Mouse (Mus musculus): ENCODE measurements at regions not wholly inside any gene's neighbourhood (a gene's known extent, or its start where the extent isn't known, plus 50 kb on each side); places are given as distances from the start of the nearest gene placed in this dataset.

- Histone ChIP-seq H3K9me3 (replicated peaks) (no peaks in the 10 kb centered on the region), H3K4me1 (ENCODE audit: insufficient read depth, low read depth, low read length) (peaks cover under 1% of the 10 kb centered on the region; the same call in 1 of the 2 replicates), H3K36me3 (replicated peaks) (no peaks in the 10 kb centered on the region), H3K27me3 (ENCODE audit: insufficient read depth, low read length) (no peaks in the 10 kb centered on the region), H3K4me3 (ENCODE audit: low read depth, low read length) (no peak overlapping the region)
- no peak for ATAC-seq (ENCODE audit: extremely low read depth, insufficient number of reproducible peaks, low FRiP score, poor library complexity, severe bottlenecking)
- DNase-seq (ENCODE audit: low spot score): no peak
- TF ChIP-seq GATA1 (IDR thresholded peaks at IDR 0.05; ENCODE audit: borderline replicate concordance, low read length) (no peak), TAL1 (conservative IDR thresholded peaks at IDR 0.05; ENCODE audit: low read depth, low read length) (no peak), POLR2AphosphoS5 (IDR thresholded peaks at IDR 0.05; ENCODE audit: insufficient replicate concordance, low read depth, low read length) (no peak), CTCF (IDR thresholded peaks at IDR 0.05; ENCODE audit: low read depth, low read length) (no peak), GATA2 (IDR thresholded peaks at IDR 0.05; ENCODE audit: borderline replicate concordance, low read depth, low read length) (no peak)
Observed at GRCm38 (mm10) chr8:82523866-82524265, 120.8 kb upstream of the Il15 start.

- Histone ChIP-seq H3K4me1 (ENCODE audit: insufficient read depth, low read depth, low read length) (peaks cover 8% of the 10 kb centered on the region), H3K27me3 (ENCODE audit: insufficient read depth, low read length) (no peaks in the 10 kb centered on the region), H3K4me3 (ENCODE audit: low read depth, low read length) (no peak overlapping the region), H3K9me3 (replicated peaks) (no peaks in the 10 kb centered on the region), H3K36me3 (replicated peaks) (no peaks in the 10 kb centered on the region)
- DNase-seq (ENCODE audit: low spot score): no peak
- ATAC-seq (ENCODE audit: extremely low read depth, insufficient number of reproducible peaks, low FRiP score, poor library complexity, severe bottlenecking): no peak
- TF ChIP-seq GATA1 (IDR thresholded peaks at IDR 0.05; ENCODE audit: borderline replicate concordance, low read length): no peak
- TF ChIP-seq CTCF (IDR thresholded peaks at IDR 0.05; ENCODE audit: low read depth, low read length): no peak
- no peak for TF ChIP-seq POLR2AphosphoS5 (IDR thresholded peaks at IDR 0.05; ENCODE audit: insufficient replicate concordance, low read depth, low read length)
- no peak for TF ChIP-seq TAL1 (conservative IDR thresholded peaks at IDR 0.05; ENCODE audit: low read depth, low read length)
- TF ChIP-seq GATA2 (IDR thresholded peaks at IDR 0.05; ENCODE audit: borderline replicate concordance, low read depth, low read length): no peak
Observed at GRCm38 (mm10) chr8:82498496-82498895, 95.5 kb upstream of the Il15 start.

GRCm38 (mm10) chr8:82477856-82478255 is 74.8 kb upstream of the Il15 start:
- H3K27me3 ChIP-seq (ENCODE audit: insufficient read depth, low read length): no peaks in the 10 kb centered on the region
- TF ChIP-seq POLR2AphosphoS5 (IDR thresholded peaks at IDR 0.05; ENCODE audit: insufficient replicate concordance, low read depth, low read length) (no peak), GATA1 (IDR thresholded peaks at IDR 0.05; ENCODE audit: borderline replicate concordance, low read length) (no peak), TAL1 (conservative IDR thresholded peaks at IDR 0.05; ENCODE audit: low read depth, low read length) (no peak), GATA2 (IDR thresholded peaks at IDR 0.05; ENCODE audit: borderline replicate concordance, low read depth, low read length) (no peak), CTCF (IDR thresholded peaks at IDR 0.05; ENCODE audit: low read depth, low read length) (no peak)
- no peak overlapping the region for H3K4me3 ChIP-seq (ENCODE audit: low read depth, low read length)
- DNase-seq (ENCODE audit: low spot score): no peak
- H3K9me3 ChIP-seq (replicated peaks): no peaks in the 10 kb centered on the region
- H3K4me1 ChIP-seq (ENCODE audit: insufficient read depth, low read depth, low read length): peaks cover 11% of the 10 kb centered on the region
- ATAC-seq (ENCODE audit: extremely low read depth, insufficient number of reproducible peaks, low FRiP score, poor library complexity, severe bottlenecking): no peak
- H3K36me3 ChIP-seq (replicated peaks): no peaks in the 10 kb centered on the region

DNA sequence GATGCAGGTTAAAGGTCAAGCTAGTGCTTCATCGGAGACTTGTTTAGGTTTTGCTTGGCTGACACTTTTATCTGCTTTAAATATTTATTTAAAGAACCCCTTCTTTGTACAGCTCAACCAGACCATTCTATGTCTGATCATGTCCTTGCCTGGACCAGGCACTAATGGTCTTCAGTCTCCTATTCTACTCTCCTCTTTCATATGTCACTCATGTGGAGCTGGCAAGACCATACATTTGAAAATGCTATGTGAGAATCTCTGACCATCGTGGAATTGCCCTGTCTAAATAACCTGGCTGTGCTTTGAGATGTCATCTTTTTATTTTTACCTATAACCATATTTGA is 74.4 kb upstream of the Il15 start:
- TF ChIP-seq GATA1 (IDR thresholded peaks at IDR 0.05; ENCODE audit: borderline replicate concordance, low read length): no peak
- TF ChIP-seq TAL1 (conservative IDR thresholded peaks at IDR 0.05; ENCODE audit: low read depth, low read length): no peak
- TF ChIP-seq CTCF (IDR thresholded peaks at IDR 0.05; ENCODE audit: low read depth, low read length): no peak
- TF ChIP-seq GATA2 (IDR thresholded peaks at IDR 0.05; ENCODE audit: borderline replicate concordance, low read depth, low read length): no peak
- TF ChIP-seq POLR2AphosphoS5 (IDR thresholded peaks at IDR 0.05; ENCODE audit: insufficient replicate concordance, low read depth, low read length): no peak
- no peak overlapping the region for H3K4me3 ChIP-seq (ENCODE audit: low read depth, low read length)
- DNase-seq (ENCODE audit: low spot score) (no peak), ATAC-seq (ENCODE audit: extremely low read depth, insufficient number of reproducible peaks, low FRiP score, poor library complexity, severe bottlenecking) (no peak)
- no peaks in the 10 kb centered on the region for H3K36me3 ChIP-seq (replicated peaks)
- H3K27me3 ChIP-seq (ENCODE audit: insufficient read depth, low read length): no peaks in the 10 kb centered on the region
- no peaks in the 10 kb centered on the region for H3K9me3 ChIP-seq (replicated peaks)
- peaks cover 11% of the 10 kb centered on the region for H3K4me1 ChIP-seq (ENCODE audit: insufficient read depth, low read depth, low read length)

DNA sequence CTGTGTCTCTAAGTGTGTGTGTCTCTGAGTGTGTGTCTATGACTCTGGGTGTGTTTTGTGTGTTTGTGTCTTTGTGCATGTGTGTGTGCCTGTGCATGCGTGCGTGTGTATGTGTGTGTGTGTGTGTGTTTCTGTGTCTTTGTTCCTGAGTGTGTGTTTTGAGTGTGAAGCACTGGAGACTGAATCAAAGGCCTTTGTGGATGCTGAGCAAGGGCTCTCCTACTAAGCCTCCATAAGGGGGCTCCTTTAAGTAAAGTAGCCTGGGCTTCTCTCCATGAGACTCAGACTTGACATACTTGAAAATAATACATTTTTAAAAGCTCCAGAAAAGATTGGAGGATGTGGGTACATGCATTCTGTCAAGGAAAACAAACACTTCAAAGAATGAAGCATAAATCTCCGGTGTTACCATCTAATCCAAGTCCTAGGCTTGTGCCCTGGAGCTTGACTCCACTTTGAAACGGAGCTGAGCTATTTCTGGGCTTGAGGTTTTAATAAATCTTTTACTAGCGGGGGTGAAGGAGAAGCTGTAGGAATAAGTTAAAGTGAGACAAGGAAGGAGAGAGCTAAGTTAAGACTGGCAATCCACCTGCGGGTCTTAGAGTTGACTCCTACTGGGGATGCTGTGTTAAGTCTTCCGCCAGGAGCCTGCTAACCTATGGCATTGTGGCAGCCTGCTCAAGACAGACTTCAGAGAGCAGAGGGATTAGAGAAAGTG is 73.8 kb upstream of the Il15 start:
- H3K4me3 ChIP-seq (ENCODE audit: low read depth, low read length): no peak overlapping the region
- no peaks in the 10 kb centered on the region for H3K9me3 ChIP-seq (replicated peaks)
- peaks cover 11% of the 10 kb centered on the region for H3K4me1 ChIP-seq (ENCODE audit: insufficient read depth, low read depth, low read length)
- no peak for ATAC-seq (ENCODE audit: extremely low read depth, insufficient number of reproducible peaks, low FRiP score, poor library complexity, severe bottlenecking)
- TF ChIP-seq GATA2 (IDR thresholded peaks at IDR 0.05; ENCODE audit: borderline replicate concordance, low read depth, low read length) (no peak), POLR2AphosphoS5 (IDR thresholded peaks at IDR 0.05; ENCODE audit: insufficient replicate concordance, low read depth, low read length) (no peak), GATA1 (IDR thresholded peaks at IDR 0.05; ENCODE audit: borderline replicate concordance, low read length) (no peak), CTCF (IDR thresholded peaks at IDR 0.05; ENCODE audit: low read depth, low read length) (no peak), TAL1 (conservative IDR thresholded peaks at IDR 0.05; ENCODE audit: low read depth, low read length) (no peak)
- no peaks in the 10 kb centered on the region for H3K36me3 ChIP-seq (replicated peaks)
- DNase-seq (ENCODE audit: low spot score): no peak
- H3K27me3 ChIP-seq (ENCODE audit: insufficient read depth, low read length): no peaks in the 10 kb centered on the region

GRCm38 (mm10) chr8:82473266-82473665 is 70.2 kb upstream of the Il15 start:
- Histone ChIP-seq H3K36me3 (replicated peaks) (no peaks in the 10 kb centered on the region), H3K4me1 (ENCODE audit: insufficient read depth, low read depth, low read length) (peaks cover 11% of the 10 kb centered on the region), H3K9me3 (replicated peaks) (no peaks in the 10 kb centered on the region), H3K27me3 (ENCODE audit: insufficient read depth, low read length) (no peaks in the 10 kb centered on the region), H3K4me3 (ENCODE audit: low read depth, low read length) (no peak overlapping the region)
- TF ChIP-seq POLR2AphosphoS5 (IDR thresholded peaks at IDR 0.05; ENCODE audit: insufficient replicate concordance, low read depth, low read length) (no peak), GATA2 (IDR thresholded peaks at IDR 0.05; ENCODE audit: borderline replicate concordance, low read depth, low read length) (no peak), GATA1 (IDR thresholded peaks at IDR 0.05; ENCODE audit: borderline replicate concordance, low read length) (no peak), TAL1 (conservative IDR thresholded peaks at IDR 0.05; ENCODE audit: low read depth, low read length) (no peak), CTCF (IDR thresholded peaks at IDR 0.05; ENCODE audit: low read depth, low read length) (no peak)
- DNase-seq (ENCODE audit: low spot score) (no peak), ATAC-seq (ENCODE audit: extremely low read depth, insufficient number of reproducible peaks, low FRiP score, poor library complexity, severe bottlenecking) (no peak)

Measured in G1E (cell line).